Mouse (Mus musculus): ENCODE measurements around the gene Map2k7. TPM values are rescaled to one million over a fixed set of nuclear protein-coding genes. Genes with fewer than 3 reads are reported as not detected.

Map2k7 gene
- polyA plus RNA-seq, 1 experiment from 2014 or later = 19.8 TPM

- H3K4me3 ChIP-seq (replicated peaks; ENCODE audit: low read length) = peak overlapping the region; percentile 95
- 17% methylated on average over 15 of the region's 15 CpGs for WGBS
- H3K27ac ChIP-seq (ENCODE audit: low read length) = peak overlapping the region; percentile 98
- ATAC-seq (ENCODE audit: insufficient read depth, low FRiP score) = no peak
- H3K9me3 ChIP-seq (replicated peaks; ENCODE audit: control insufficient read depth, low read length) = no peaks in the 10 kb centered on the region
- 0 out of 2 replicates have a peak, but pooled peaks cover 5% of the 10 kb centered on the region for H3K36me3 ChIP-seq (ENCODE audit: control insufficient read depth, insufficient read depth, low read length)
- H3K4me2 ChIP-seq (ENCODE audit: low read depth, low read length) = peak overlapping the region; percentile 94
- peak overlapping the region; percentile 84 for H3K9ac ChIP-seq (ENCODE audit: low read length)
- H3K27me3 ChIP-seq (ENCODE audit: control insufficient read depth, insufficient read depth, low read length) = no peaks in the 10 kb centered on the region
- peaks cover 23% of the 10 kb centered on the region for H3K4me1 ChIP-seq (ENCODE audit: control insufficient read depth, insufficient read depth, low read length)
Measured at GRCm38 (mm10) chr8:4237814-4238433, 616 bp upstream of the Map2k7 start.

GRCm38 (mm10) chr8:4239193-4239890, 802 bp downstream of the Map2k7 start:
- H3K4me2 ChIP-seq (ENCODE audit: low read depth, low read length) = peak overlapping the region; percentile 94
- no peaks in the 10 kb centered on the region for H3K9me3 ChIP-seq (replicated peaks; ENCODE audit: control insufficient read depth, low read length)
- H3K27ac ChIP-seq (ENCODE audit: low read length) = peak overlapping the region; percentile 95
- ATAC-seq (ENCODE audit: insufficient read depth, low FRiP score) = peak; percentile 28
- peak overlapping the region; percentile 95 for H3K4me3 ChIP-seq (replicated peaks; ENCODE audit: low read length)
- peaks cover 14% of the 10 kb centered on the region; the same call in 1 of the 2 replicates for H3K36me3 ChIP-seq (ENCODE audit: control insufficient read depth, insufficient read depth, low read length)
- H3K27me3 ChIP-seq (ENCODE audit: control insufficient read depth, insufficient read depth, low read length) = no peaks in the 10 kb centered on the region
- WGBS = 10% methylated on average over 19 of the region's 19 CpGs
- peaks cover 23% of the 10 kb centered on the region for H3K4me1 ChIP-seq (ENCODE audit: control insufficient read depth, insufficient read depth, low read length)
- H3K9ac ChIP-seq (ENCODE audit: low read length) = peak overlapping the region; percentile 86

- no peak for ATAC-seq (ENCODE audit: insufficient read depth, low FRiP score)
- Histone ChIP-seq H3K27me3 (ENCODE audit: control insufficient read depth, insufficient read depth, low read length) (no peaks in the 10 kb centered on the region), H3K4me2 (ENCODE audit: low read depth, low read length) (no peak overlapping the region), H3K36me3 (ENCODE audit: control insufficient read depth, insufficient read depth, low read length) (peaks cover 33% of the 10 kb centered on the region), H3K4me1 (ENCODE audit: control insufficient read depth, insufficient read depth, low read length) (peaks cover 10% of the 10 kb centered on the region), H3K27ac (ENCODE audit: low read length) (no peak overlapping the region), H3K9me3 (replicated peaks; ENCODE audit: control insufficient read depth, low read length) (no peaks in the 10 kb centered on the region), H3K9ac (ENCODE audit: low read length) (no peak overlapping the region), H3K4me3 (replicated peaks; ENCODE audit: low read length) (no peak overlapping the region)
- 90% methylated on average over 5 of the region's 5 CpGs for WGBS
Measured at GRCm38 (mm10) chr8:4245061-4245460, 6.5 kb downstream of the Map2k7 start.

- 87% methylated on average over 13 of the region's 13 CpGs for WGBS
- Histone ChIP-seq H3K27me3 (ENCODE audit: control insufficient read depth, insufficient read depth, low read length) (no peaks in the 10 kb centered on the region), H3K27ac (ENCODE audit: low read length) (no peak overlapping the region), H3K4me1 (ENCODE audit: control insufficient read depth, insufficient read depth, low read length) (peaks cover 4% of the 10 kb centered on the region; the same call in 1 of the 2 replicates), H3K36me3 (ENCODE audit: control insufficient read depth, insufficient read depth, low read length) (peaks cover 33% of the 10 kb centered on the region), H3K4me3 (replicated peaks; ENCODE audit: low read length) (no peak overlapping the region), H3K9me3 (replicated peaks; ENCODE audit: control insufficient read depth, low read length) (no peaks in the 10 kb centered on the region), H3K9ac (ENCODE audit: low read length) (no peak overlapping the region), H3K4me2 (ENCODE audit: low read depth, low read length) (no peak overlapping the region)
- no peak for ATAC-seq (ENCODE audit: insufficient read depth, low FRiP score)
Measured at GRCm38 (mm10) chr8:4245737-4246136, 7.2 kb downstream of the Map2k7 start.

- Histone ChIP-seq H3K27ac (ENCODE audit: low read length) (no peak overlapping the region), H3K27me3 (ENCODE audit: control insufficient read depth, insufficient read depth, low read length) (no peaks in the 10 kb centered on the region), H3K4me3 (replicated peaks; ENCODE audit: low read length) (no peak overlapping the region), H3K9ac (ENCODE audit: low read length) (no peak overlapping the region), H3K4me1 (ENCODE audit: control insufficient read depth, insufficient read depth, low read length) (peaks cover under 1% of the 10 kb centered on the region), H3K4me2 (ENCODE audit: low read depth, low read length) (no peak overlapping the region), H3K9me3 (replicated peaks; ENCODE audit: control insufficient read depth, low read length) (no peaks in the 10 kb centered on the region), H3K36me3 (ENCODE audit: control insufficient read depth, insufficient read depth, low read length) (peaks cover 28% of the 10 kb centered on the region)
- 75% methylated on average over 8 of the region's 8 CpGs for WGBS
- no peak for ATAC-seq (ENCODE audit: insufficient read depth, low FRiP score)
Measured at GRCm38 (mm10) chr8:4247241-4247640, 8.7 kb downstream of the Map2k7 start.

GRCm38 (mm10) chr8:4247951-4248540, 9.5 kb downstream of the Map2k7 start, which contains the start of gene Tgfbr3l:
Gene Tgfbr3l (plus strand): TSS chr8:4248214.
- no peak within 1 kb of the TSS for H3K4me3 ChIP-seq (replicated peaks; ENCODE audit: low read length)
- H3K27me3 ChIP-seq (ENCODE audit: control insufficient read depth, insufficient read depth, low read length) = no peaks in the 10 kb centered on the region
- H3K27ac ChIP-seq (ENCODE audit: low read length) = no peak within 1 kb of the TSS
- peaks cover 4% of the 10 kb centered on the region for H3K4me1 ChIP-seq (ENCODE audit: control insufficient read depth, insufficient read depth, low read length)
- 74% methylated on average over 15 of the region's 15 CpGs for WGBS
- peaks cover 28% of the 10 kb centered on the region for H3K36me3 ChIP-seq (ENCODE audit: control insufficient read depth, insufficient read depth, low read length)
- H3K9ac ChIP-seq (ENCODE audit: low read length) = no peak within 1 kb of the TSS; the same call in 1 of the 2 replicates
- no peak within 1 kb of the TSS for H3K4me2 ChIP-seq (ENCODE audit: low read depth, low read length)
- no peak for ATAC-seq (ENCODE audit: insufficient read depth, low FRiP score)
- H3K9me3 ChIP-seq (replicated peaks; ENCODE audit: control insufficient read depth, low read length) = no peaks in the 10 kb centered on the region

GRCm38 (mm10) chr8:4249213-4249612, 10.7 kb downstream of the Map2k7 start:
- ATAC-seq (ENCODE audit: insufficient read depth, low FRiP score) = no peak
- Histone ChIP-seq H3K9me3 (replicated peaks; ENCODE audit: control insufficient read depth, low read length) (no peaks in the 10 kb centered on the region), H3K36me3 (ENCODE audit: control insufficient read depth, insufficient read depth, low read length) (peaks cover 20% of the 10 kb centered on the region; the same call in 1 of the 2 replicates), H3K4me1 (ENCODE audit: control insufficient read depth, insufficient read depth, low read length) (peaks cover 11% of the 10 kb centered on the region), H3K27ac (ENCODE audit: low read length) (no peak overlapping the region), H3K27me3 (ENCODE audit: control insufficient read depth, insufficient read depth, low read length) (no peaks in the 10 kb centered on the region), H3K4me2 (ENCODE audit: low read depth, low read length) (no peak overlapping the region), H3K9ac (ENCODE audit: low read length) (no peak overlapping the region; the same call in 1 of the 2 replicates), H3K4me3 (replicated peaks; ENCODE audit: low read length) (no peak overlapping the region)
- 24% methylated on average over 29 of the region's 29 CpGs for WGBS

- peaks cover 12% of the 10 kb centered on the region; the same call in 1 of the 2 replicates for H3K36me3 ChIP-seq (ENCODE audit: control insufficient read depth, insufficient read depth, low read length)
- no peak overlapping the region for H3K4me3 ChIP-seq (replicated peaks; ENCODE audit: low read length)
- H3K4me1 ChIP-seq (ENCODE audit: control insufficient read depth, insufficient read depth, low read length) = peaks cover 12% of the 10 kb centered on the region
- ATAC-seq (ENCODE audit: insufficient read depth, low FRiP score) = peak; percentile 33; the same call in 1 of the 2 replicates
- H3K9ac ChIP-seq (ENCODE audit: low read length) = no peak overlapping the region
- H3K9me3 ChIP-seq (replicated peaks; ENCODE audit: control insufficient read depth, low read length) = no peaks in the 10 kb centered on the region
- no peak overlapping the region for H3K27ac ChIP-seq (ENCODE audit: low read length)
- 39% methylated on average over 26 of the region's 26 CpGs for WGBS
- H3K4me2 ChIP-seq (ENCODE audit: low read depth, low read length) = no peak overlapping the region
- no peaks in the 10 kb centered on the region for H3K27me3 ChIP-seq (ENCODE audit: control insufficient read depth, insufficient read depth, low read length)
Measured at GRCm38 (mm10) chr8:4250306-4250970, 11.9 kb downstream of the Map2k7 start.
